Mouse (Mus musculus) intestine, embryonic 15.5 days (tissue): ENCODE data around the gene Cpne8. TPM values are rescaled to one million over a fixed set of nuclear protein-coding genes. Genes with fewer than 3 reads are reported as not detected.

Source experiments
- ATAC-seq: fragments of 200-750 bp; cut with Nextera tagmentation; 2 replicates; pipeline ENCODE4 v1.8.0; 2017; ENCODE audit warnings: moderate TSS enrichment, moderate library complexity
- H3K27ac ChIP-seq: fragments of 300-500 bp; sonication (generic); 2 replicates; pipeline ENCODE4 v1.5.1; 2015; ENCODE audit warnings: mild to moderate bottlenecking, inconsistent platforms
- H3K27me3 ChIP-seq: fragments of 300-500 bp; sonication (generic); replicated peaks from 2 replicates; pipeline ENCODE4 v1.6.1; 2015; ENCODE audit warnings: inconsistent platforms
- H3K36me3 ChIP-seq: fragments of 300-500 bp; sonication (generic); 2 replicates; pipeline ENCODE4 v1.6.1; 2015; ENCODE audit warnings: inconsistent platforms
- H3K4me1 ChIP-seq: fragments of 300-500 bp; sonication (generic); replicated peaks from 2 replicates; pipeline ENCODE4 v1.6.1; 2015; ENCODE audit warnings: inconsistent platforms
- H3K4me2 ChIP-seq: fragments of 300-500 bp; sonication (generic); replicated peaks from 2 replicates; pipeline ENCODE4 v1.6.1; 2015; ENCODE audit warnings: mild to moderate bottlenecking, inconsistent platforms
- H3K4me3 ChIP-seq: fragments of 300-500 bp; sonication (generic); replicated peaks from 2 replicates; pipeline ENCODE4 v1.5.1; 2015; ENCODE audit warnings: inconsistent platforms
- H3K9ac ChIP-seq: fragments of 300-500 bp; sonication (generic); 2 replicates; pipeline ENCODE4 v1.6.1; 2015; ENCODE audit warnings: inconsistent platforms
- H3K9me3 ChIP-seq: fragments of 300-500 bp; sonication (generic); 2 replicates; pipeline ENCODE4 v1.6.1; 2016; ENCODE audit warnings: inconsistent platforms
- whole genome bisulfite sequencing: fragments of 180-500 bp; shearing (Covaris S2); methylation state at CpG from one replicate; pipeline ENCODE4 v1.1.7; 2015; 5-methylcytosine and 5-hydroxymethylcytosine counted together
- polyA plus RNA-seq: library from polyadenylated mRNA; unstranded; fragments of >200 nt; fragmentation: Nextera tagmentation; extraction: Ambion mirVana; gene quantifications from 2 replicates; pipeline ENCODE4 v1.2.1, GENCODE M21; 2015

The Cpne8 gene
- polyA plus RNA-seq, 1 experiment from 2014 or later: 39.0 TPM

DNA sequence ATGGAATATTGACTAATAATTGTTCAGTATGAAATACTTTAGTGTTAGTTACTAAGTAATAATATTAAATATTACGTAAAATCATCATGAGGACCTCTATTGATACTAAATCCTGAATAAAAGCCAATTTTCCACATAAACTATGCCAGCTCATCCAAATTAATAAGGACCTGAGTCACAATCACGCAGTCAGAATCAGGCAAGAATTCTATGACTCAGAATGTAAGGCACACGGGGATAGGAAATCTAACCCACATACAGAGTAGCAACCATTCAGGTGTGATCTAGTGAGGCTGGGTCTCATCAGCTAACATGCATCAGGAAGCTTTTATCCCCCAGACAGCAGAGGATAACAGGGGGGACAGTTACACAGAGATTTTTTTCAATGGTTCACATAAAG is 72.1 kb downstream of the Cpne8 start:
- WGBS: 85% methylated on average over 3 of the region's 3 CpGs
- Histone ChIP-seq H3K36me3 (no peaks in the 10 kb centered on the region), H3K27me3 (no peaks in the 10 kb centered on the region), H3K4me3 (no peak overlapping the region), H3K4me2 (no peak overlapping the region), H3K9me3 (no peaks in the 10 kb centered on the region), H3K27ac (no peak overlapping the region), H3K9ac (no peak overlapping the region), H3K4me1 (no peaks in the 10 kb centered on the region)
- ATAC-seq: 0 out of 2 replicates have a peak, but pooled peaks have one; percentile 10

DNA sequence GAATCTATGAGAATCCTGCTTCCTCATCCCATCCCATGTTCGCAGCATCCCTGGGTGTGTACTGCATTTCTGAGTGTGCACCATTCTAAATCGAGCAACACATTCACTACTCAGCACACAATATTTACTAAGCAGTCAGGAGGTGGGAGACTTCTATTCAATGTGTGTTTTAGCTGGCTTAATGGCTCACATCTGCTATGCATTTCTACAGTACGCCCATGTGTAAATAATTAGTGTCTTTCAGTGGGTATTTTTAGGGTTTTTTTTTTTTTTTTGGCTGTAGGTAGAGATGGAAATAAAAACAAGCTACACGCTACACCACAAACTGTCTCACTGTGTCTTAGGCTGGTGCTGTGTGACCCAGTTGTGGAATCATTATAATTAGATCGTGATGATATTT is 75.6 kb downstream of the Cpne8 start:
- no peaks in the 10 kb centered on the region for H3K36me3 ChIP-seq
- no peaks in the 10 kb centered on the region for H3K27me3 ChIP-seq
- no peaks in the 10 kb centered on the region for H3K4me1 ChIP-seq
- WGBS: 84% methylated on average over 5 of the region's 5 CpGs
- H3K4me2 ChIP-seq: no peak overlapping the region
- H3K4me3 ChIP-seq: no peak overlapping the region
- no peak overlapping the region for H3K9ac ChIP-seq
- no peak for ATAC-seq
- no peaks in the 10 kb centered on the region for H3K9me3 ChIP-seq
- H3K27ac ChIP-seq: no peak overlapping the region

DNA sequence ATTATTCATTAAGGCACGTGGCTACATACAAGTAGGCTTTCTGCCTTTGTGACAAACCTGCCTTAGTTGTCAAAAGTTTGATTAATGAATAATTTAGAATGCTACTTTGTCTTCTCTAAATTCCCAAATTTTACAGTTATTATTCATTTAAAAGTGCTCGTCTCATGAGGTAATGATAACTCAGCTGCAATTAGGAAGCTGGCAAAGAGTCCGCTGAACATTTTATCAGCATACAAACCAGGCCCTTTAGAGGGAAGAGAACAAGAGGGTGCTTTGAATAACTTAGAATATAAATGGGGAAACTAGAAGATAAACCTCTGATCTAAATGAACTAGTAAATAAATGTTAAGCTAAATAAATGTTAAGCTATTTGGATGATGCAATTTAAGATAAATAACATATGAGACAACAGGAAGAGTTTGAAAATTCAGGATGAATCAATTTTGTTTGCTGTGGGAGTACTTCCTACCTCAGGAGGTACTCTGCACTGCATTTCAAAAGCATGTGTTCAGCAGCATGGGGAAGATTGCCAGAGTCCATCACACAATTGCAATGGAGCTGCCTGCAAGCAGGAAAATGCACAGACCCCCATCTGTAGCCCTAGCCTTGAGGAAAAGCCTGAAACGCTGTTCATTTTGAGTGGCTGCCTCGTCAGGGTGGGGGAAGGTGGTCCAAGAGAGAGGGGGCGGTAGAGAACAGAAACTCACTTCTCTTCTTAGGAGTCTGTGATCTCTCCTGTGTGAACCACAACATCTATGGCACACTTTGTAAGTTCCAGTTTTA is 81.3 kb downstream of the Cpne8 start:
- H3K27ac ChIP-seq: no peak overlapping the region
- WGBS: 66% methylated on average over 6 of the region's 6 CpGs
- no peak overlapping the region for H3K4me3 ChIP-seq
- no peak overlapping the region for H3K4me2 ChIP-seq
- H3K36me3 ChIP-seq: no peaks in the 10 kb centered on the region
- no peaks in the 10 kb centered on the region for H3K9me3 ChIP-seq
- ATAC-seq: no peak
- H3K9ac ChIP-seq: no peak overlapping the region
- no peaks in the 10 kb centered on the region for H3K27me3 ChIP-seq
- no peaks in the 10 kb centered on the region for H3K4me1 ChIP-seq

DNA sequence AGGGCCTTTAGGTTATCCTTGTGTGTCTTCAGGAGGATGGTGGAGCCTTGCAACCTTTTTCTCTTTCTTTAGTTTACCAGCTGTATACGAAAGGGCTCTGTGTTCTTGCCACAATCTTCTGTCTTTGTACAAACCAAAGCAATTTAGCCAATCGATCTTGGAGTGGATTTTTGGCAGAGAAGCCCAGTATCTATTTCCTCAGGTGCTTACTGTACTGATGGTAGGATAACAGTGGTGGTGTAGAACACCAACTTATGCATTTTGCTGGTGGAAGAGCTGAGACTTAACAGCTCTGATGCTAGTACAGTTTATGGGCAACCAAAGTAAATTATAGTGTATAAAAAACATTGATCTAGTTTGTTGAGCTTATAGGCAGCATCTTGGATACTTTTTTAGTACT is 83.6 kb downstream of the Cpne8 start:
- Histone ChIP-seq H3K4me1 (no peaks in the 10 kb centered on the region), H3K36me3 (no peaks in the 10 kb centered on the region), H3K9me3 (no peaks in the 10 kb centered on the region), H3K9ac (no peak overlapping the region), H3K27me3 (no peaks in the 10 kb centered on the region), H3K4me2 (no peak overlapping the region), H3K27ac (no peak overlapping the region), H3K4me3 (no peak overlapping the region)
- ATAC-seq: no peak
- WGBS: 80% methylated on average over 2 of the region's 2 CpGs

DNA sequence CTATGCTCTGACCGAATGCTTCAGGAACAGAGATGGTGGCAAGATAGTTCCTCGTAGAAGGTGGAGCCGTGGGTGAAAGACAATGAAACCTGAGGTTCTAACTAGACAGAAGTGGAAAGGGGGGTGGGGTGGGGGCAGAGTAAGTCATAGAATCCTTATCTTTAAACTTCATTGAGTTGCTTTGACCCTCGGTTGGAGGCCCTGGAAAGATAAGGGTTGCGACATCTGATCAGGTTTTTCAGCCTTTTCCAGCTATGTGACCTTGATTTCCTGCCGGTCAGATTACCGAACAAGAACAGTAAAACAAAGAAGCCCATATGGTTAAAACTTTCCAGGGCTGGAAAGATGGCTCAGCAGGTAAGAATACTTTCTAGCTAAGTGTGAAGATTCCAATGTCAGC is 89.6 kb downstream of the Cpne8 start:
- H3K4me3 ChIP-seq: no peak overlapping the region
- 49% methylated on average over 7 of the region's 7 CpGs for WGBS
- no peaks in the 10 kb centered on the region for H3K4me1 ChIP-seq
- H3K27me3 ChIP-seq: no peaks in the 10 kb centered on the region
- no peak overlapping the region for H3K9ac ChIP-seq
- H3K4me2 ChIP-seq: no peak overlapping the region
- peak; percentile 91 for ATAC-seq
- no peaks in the 10 kb centered on the region for H3K9me3 ChIP-seq
- H3K27ac ChIP-seq: peak overlapping the region; percentile 6; the same call in 1 of the 2 replicates
- no peaks in the 10 kb centered on the region for H3K36me3 ChIP-seq

DNA sequence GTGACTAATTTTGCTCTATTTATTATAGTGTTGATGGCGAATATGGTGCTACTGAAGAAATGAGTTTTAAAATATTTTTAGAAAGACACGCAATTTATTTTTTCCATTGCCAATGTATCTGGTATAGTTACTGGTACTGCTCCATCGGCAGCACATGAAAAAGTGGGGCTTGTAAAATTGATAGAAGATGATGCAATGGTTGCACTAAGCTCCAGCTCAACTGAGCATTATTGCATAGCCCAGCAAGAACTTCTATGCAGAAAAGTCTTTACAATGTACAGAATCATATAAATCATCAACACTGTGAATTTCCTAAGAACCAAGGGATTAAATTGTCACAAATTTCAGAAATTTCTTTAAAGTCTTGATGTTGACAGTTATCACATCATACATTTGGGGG is 101.8 kb downstream of the Cpne8 start:
- no peak overlapping the region for H3K4me3 ChIP-seq
- no peak for ATAC-seq
- H3K36me3 ChIP-seq: no peaks in the 10 kb centered on the region
- no peaks in the 10 kb centered on the region for H3K9me3 ChIP-seq
- no peak overlapping the region for H3K9ac ChIP-seq
- WGBS: 88% methylated on average over 3 of the region's 3 CpGs
- no peaks in the 10 kb centered on the region for H3K27me3 ChIP-seq
- no peak overlapping the region for H3K27ac ChIP-seq
- no peak overlapping the region for H3K4me2 ChIP-seq
- H3K4me1 ChIP-seq: no peaks in the 10 kb centered on the region

DNA sequence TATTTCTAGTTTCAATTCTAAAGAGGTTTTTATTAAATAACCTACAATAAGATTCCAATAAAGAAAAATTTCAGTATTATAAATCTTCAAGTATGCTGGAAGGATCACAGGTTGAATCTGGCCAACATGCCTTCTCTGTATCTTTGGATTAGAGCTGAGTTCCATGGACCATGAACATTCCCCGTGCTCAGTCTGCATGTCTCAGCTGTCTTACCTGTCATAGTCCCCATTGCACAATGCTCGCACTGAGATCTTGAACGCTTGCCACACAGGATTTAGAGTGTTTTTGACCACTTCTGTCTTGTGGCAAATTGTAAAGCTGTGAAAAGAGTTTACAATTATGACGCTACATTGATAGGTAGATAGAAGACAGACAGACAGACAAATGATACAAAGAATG is 110.0 kb downstream of the Cpne8 start:
- Histone ChIP-seq H3K27ac (no peak overlapping the region), H3K9ac (no peak overlapping the region), H3K4me1 (no peaks in the 10 kb centered on the region), H3K9me3 (no peaks in the 10 kb centered on the region), H3K27me3 (no peaks in the 10 kb centered on the region), H3K4me2 (no peak overlapping the region), H3K36me3 (no peaks in the 10 kb centered on the region), H3K4me3 (no peak overlapping the region)
- 93% methylated on average over 4 of the region's 4 CpGs for WGBS
- no peak for ATAC-seq

DNA sequence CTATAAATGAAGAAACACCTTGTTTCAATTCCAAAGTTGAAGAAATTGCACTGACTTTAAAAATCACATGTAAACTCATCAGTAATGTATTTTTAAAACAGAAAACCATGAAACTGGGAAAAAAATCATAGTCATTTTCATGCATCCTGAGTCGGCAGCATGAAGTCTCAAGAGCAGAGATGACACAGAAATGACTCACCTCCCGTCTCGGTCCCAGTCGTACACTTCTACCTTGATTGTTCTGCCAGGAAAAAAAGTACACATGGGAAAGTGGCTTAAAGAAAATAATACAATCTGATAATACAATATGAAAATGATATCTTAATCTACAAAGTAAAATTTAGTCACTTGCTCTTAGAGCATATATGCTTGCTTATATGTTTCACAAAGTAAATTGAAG is 111.2 kb downstream of the Cpne8 start:
- no peaks in the 10 kb centered on the region for H3K36me3 ChIP-seq
- H3K27ac ChIP-seq: no peak overlapping the region
- no peaks in the 10 kb centered on the region for H3K4me1 ChIP-seq
- 84% methylated on average over 4 of the region's 4 CpGs for WGBS
- H3K9ac ChIP-seq: no peak overlapping the region
- no peak for ATAC-seq
- H3K9me3 ChIP-seq: no peaks in the 10 kb centered on the region
- no peak overlapping the region for H3K4me3 ChIP-seq
- H3K27me3 ChIP-seq: no peaks in the 10 kb centered on the region
- H3K4me2 ChIP-seq: no peak overlapping the region

DNA sequence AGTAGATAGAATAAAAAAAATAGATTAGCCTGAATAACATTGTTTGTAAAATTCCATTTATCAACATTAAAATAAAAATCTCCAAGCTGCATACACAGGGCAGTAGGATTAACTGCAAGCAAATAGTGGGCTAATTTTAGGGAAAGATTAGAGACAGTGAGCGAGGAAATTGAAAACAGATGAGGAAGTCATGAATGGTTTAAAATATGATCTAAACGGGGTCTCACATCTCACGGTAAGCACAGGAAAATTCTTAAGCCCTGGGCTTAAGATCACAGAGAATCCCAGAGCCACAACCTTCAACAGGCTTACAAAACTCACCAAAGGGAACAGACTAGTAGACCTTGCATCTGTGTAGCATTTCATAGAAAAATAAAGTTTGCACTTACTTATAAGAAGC is 115.2 kb downstream of the Cpne8 start:
- H3K9me3 ChIP-seq: no peaks in the 10 kb centered on the region
- ATAC-seq: no peak
- no peak overlapping the region for H3K4me3 ChIP-seq
- no peak overlapping the region for H3K4me2 ChIP-seq
- no peaks in the 10 kb centered on the region for H3K36me3 ChIP-seq
- H3K4me1 ChIP-seq: no peaks in the 10 kb centered on the region
- no peak overlapping the region for H3K27ac ChIP-seq
- no peaks in the 10 kb centered on the region for H3K27me3 ChIP-seq
- 73% methylated on average over 3 of the region's 3 CpGs for WGBS
- H3K9ac ChIP-seq: no peak overlapping the region

DNA sequence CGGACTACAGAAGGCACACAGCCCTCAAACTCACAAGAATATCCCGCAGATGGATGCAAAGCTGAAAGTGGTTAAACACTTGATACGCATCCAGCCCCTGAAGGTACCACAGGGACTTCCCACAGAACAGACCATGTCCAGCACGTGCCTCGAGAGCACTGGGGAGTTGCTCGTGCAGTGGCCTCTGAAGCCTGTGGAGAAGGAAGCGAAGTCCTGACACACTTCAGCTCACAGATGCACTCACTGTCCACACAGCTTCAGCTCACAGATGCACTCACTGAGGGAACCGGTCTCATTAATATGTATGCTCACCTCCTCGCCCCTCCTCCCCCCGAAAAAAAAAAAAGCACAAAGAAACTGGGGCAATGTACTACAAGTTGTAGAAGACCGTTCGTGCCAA is 117.6 kb downstream of the Cpne8 start:
- no peak overlapping the region for H3K9ac ChIP-seq
- H3K36me3 ChIP-seq: no peaks in the 10 kb centered on the region
- H3K9me3 ChIP-seq: no peaks in the 10 kb centered on the region
- no peak overlapping the region for H3K4me2 ChIP-seq
- no peak overlapping the region for H3K27ac ChIP-seq
- no peaks in the 10 kb centered on the region for H3K27me3 ChIP-seq
- H3K4me1 ChIP-seq: no peaks in the 10 kb centered on the region
- ATAC-seq: no peak
- WGBS: 82% methylated on average over 12 of the region's 12 CpGs
- no peak overlapping the region for H3K4me3 ChIP-seq

DNA sequence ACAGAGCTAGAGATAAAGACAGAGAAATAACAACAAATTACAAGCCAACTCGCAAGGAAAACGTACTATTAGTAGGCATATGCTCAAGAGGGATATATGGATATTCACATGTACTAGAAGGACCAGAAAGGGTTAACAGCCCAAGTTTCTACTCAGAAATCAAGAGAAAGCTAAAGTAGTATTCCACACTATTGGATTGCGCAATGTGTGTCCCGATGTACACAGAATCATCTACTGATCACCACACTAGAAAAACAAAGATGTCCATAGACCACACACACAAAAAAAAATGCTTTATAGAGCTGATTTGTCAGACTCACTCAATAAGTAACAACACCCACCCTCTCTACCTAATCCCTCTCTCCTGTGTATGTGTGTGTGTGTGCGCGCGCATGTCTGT is 130.6 kb downstream of the Cpne8 start:
- Histone ChIP-seq H3K4me2 (no peak overlapping the region), H3K36me3 (no peaks in the 10 kb centered on the region), H3K4me3 (no peak overlapping the region), H3K4me1 (no peaks in the 10 kb centered on the region), H3K27me3 (no peaks in the 10 kb centered on the region), H3K27ac (no peak overlapping the region), H3K9ac (no peak overlapping the region), H3K9me3 (no peaks in the 10 kb centered on the region)
- no peak for ATAC-seq
- WGBS: over 99% methylated on average over 7 of the region's 7 CpGs

DNA sequence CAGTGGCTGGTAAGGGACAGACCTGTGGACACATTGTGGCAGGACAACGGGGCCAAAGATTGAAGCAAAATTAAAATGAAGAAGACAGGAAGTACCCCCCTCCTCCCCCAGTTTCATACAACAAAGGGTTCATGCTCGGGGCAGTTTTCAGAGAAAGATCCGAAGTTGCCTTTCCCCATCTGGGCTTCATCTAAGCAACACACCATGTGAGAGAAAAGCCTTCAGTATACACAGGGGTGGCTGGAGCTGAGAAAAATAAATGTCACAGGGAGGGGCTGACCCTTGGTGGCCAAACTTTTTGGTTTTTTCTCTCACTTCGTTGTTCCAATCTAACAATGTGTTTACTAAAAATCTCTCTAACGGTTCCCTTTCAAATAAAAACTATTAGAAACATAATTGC is 135.8 kb downstream of the Cpne8 start:
- Histone ChIP-seq H3K4me2 (no peak overlapping the region), H3K9me3 (no peaks in the 10 kb centered on the region), H3K27ac (no peak overlapping the region), H3K4me3 (no peak overlapping the region), H3K36me3 (no peaks in the 10 kb centered on the region), H3K4me1 (no peaks in the 10 kb centered on the region), H3K27me3 (no peaks in the 10 kb centered on the region), H3K9ac (no peak overlapping the region)
- 61% methylated on average over 5 of the region's 5 CpGs for WGBS
- ATAC-seq: no peak

DNA sequence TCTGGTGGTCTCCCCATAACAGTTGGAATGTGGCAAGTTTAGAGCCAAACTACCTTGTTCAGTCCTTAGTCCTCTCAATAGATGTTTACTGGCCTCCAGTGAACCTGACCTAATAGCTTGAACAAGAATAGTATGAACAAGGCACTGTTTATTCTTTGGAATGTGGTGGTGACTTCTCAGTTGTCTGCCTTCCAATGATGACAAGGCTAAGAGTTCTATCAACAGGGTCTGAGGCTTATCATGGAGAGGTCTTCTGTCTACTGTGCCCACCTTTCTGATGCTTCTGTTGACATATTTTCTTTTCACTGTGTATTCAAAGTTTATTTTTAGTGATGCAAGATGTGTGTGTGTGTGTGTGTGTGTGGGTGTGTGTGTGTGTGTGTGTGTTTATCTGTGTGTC is 137.1 kb downstream of the Cpne8 start:
- Histone ChIP-seq H3K27ac (no peak overlapping the region), H3K27me3 (no peaks in the 10 kb centered on the region), H3K4me1 (no peaks in the 10 kb centered on the region), H3K4me3 (no peak overlapping the region), H3K9ac (no peak overlapping the region), H3K9me3 (no peaks in the 10 kb centered on the region), H3K4me2 (no peak overlapping the region), H3K36me3 (no peaks in the 10 kb centered on the region)
- ATAC-seq: no peak
